Mouse (Mus musculus): ENCODE results near the gene Ikbkg.

The Ikbkg gene

GRCm38 (mm10) chrX:74372888-74373549 is 20.1 kb upstream of the Ikbkg start, which contains the start of the genes Ubl4a and Slc10a3:
TSS of gene Ubl4a (minus strand) at chrX:74373218.
TSS of gene Slc10a3 (minus strand) at chrX:74373349.
- Histone ChIP-seq H3K4me3 (replicated peaks; ENCODE audit: low read length) (peak within 1 kb of the TSS; percentile 75), H3K27me3 (ENCODE audit: insufficient read depth, low read length) (no peaks in the 10 kb centered on the region)
- TF ChIP-seq POU5F1 (IDR thresholded peaks at IDR 0.05; ENCODE audit: borderline replicate concordance, low read length) (no peak), NANOG (IDR thresholded peaks at IDR 0.05; ENCODE audit: borderline replicate concordance, low read length) (no peak)

GRCm38 (mm10) chrX:74384451-74384850 is 8.6 kb upstream of the Ikbkg start:
- Histone ChIP-seq H3K4me3 (replicated peaks; ENCODE audit: low read length) (no peak overlapping the region), H3K27me3 (ENCODE audit: insufficient read depth, low read length) (no peaks in the 10 kb centered on the region), H3K9me3 (ENCODE audit: low read length) (no peaks in the 10 kb centered on the region), H3K36me3 (ENCODE audit: insufficient read depth, low read length) (peaks cover 32% of the 10 kb centered on the region), H3K4me1 (replicated peaks; ENCODE audit: low read depth, low read length) (no peaks in the 10 kb centered on the region)
- no peak for TF ChIP-seq POU5F1 (IDR thresholded peaks at IDR 0.05; ENCODE audit: borderline replicate concordance, low read length)
- TF ChIP-seq NANOG (IDR thresholded peaks at IDR 0.05; ENCODE audit: borderline replicate concordance, low read length), result no peak
- TF ChIP-seq CTCF (conservative IDR thresholded peaks at IDR 0.05; ENCODE audit: low read length), result no peak

More at GRCm38 (mm10) chrX:74372888-74373549, 20.1 kb upstream of the Ikbkg start, which contains the start of the genes Ubl4a and Slc10a3:
- Histone ChIP-seq H3K4me1 (replicated peaks; ENCODE audit: low read depth, low read length) (peaks cover 21% of the 10 kb centered on the region), H3K9me3 (ENCODE audit: low read length) (no peaks in the 10 kb centered on the region), H3K36me3 (ENCODE audit: insufficient read depth, low read length) (peaks cover 11% of the 10 kb centered on the region)

- peaks cover 39% of the 10 kb centered on the region for H3K36me3 ChIP-seq (ENCODE audit: insufficient read depth, low read length)
These were observed 4.9 kb upstream of the Ikbkg start for GRCm38 (mm10) chrX:74388153-74388552.

GRCm38 (mm10) chrX:74400136-74400535 is 7.0 kb downstream of the Ikbkg start:
- Histone ChIP-seq H3K27me3 (ENCODE audit: insufficient read depth, low read length) (no peaks in the 10 kb centered on the region), H3K4me1 (replicated peaks; ENCODE audit: low read depth, low read length) (no peaks in the 10 kb centered on the region), H3K36me3 (ENCODE audit: insufficient read depth, low read length) (no peaks in the 10 kb centered on the region), H3K9me3 (ENCODE audit: low read length) (no peaks in the 10 kb centered on the region), H3K4me3 (replicated peaks; ENCODE audit: low read length) (no peak overlapping the region)
- TF ChIP-seq POU5F1 (IDR thresholded peaks at IDR 0.05; ENCODE audit: borderline replicate concordance, low read length) (no peak), NANOG (IDR thresholded peaks at IDR 0.05; ENCODE audit: borderline replicate concordance, low read length) (no peak), CTCF (conservative IDR thresholded peaks at IDR 0.05; ENCODE audit: low read length) (no peak)

More at GRCm38 (mm10) chrX:74388153-74388552, 4.9 kb upstream of the Ikbkg start:
- H3K27me3 ChIP-seq (ENCODE audit: insufficient read depth, low read length), result no peaks in the 10 kb centered on the region
- no peaks in the 10 kb centered on the region for H3K9me3 ChIP-seq (ENCODE audit: low read length)
- H3K4me3 ChIP-seq (replicated peaks; ENCODE audit: low read length), result no peak overlapping the region
- no peaks in the 10 kb centered on the region; the same call in 1 of the 2 replicates for H3K4me1 ChIP-seq (replicated peaks; ENCODE audit: low read depth, low read length)
- no peak for TF ChIP-seq POU5F1 (IDR thresholded peaks at IDR 0.05; ENCODE audit: borderline replicate concordance, low read length)

GRCm38 (mm10) chrX:74408340-74408739 is 15.2 kb downstream of the Ikbkg start:
- Histone ChIP-seq H3K9me3 (ENCODE audit: low read length) (no peaks in the 10 kb centered on the region), H3K4me3 (replicated peaks; ENCODE audit: low read length) (no peak overlapping the region), H3K4me1 (replicated peaks; ENCODE audit: low read depth, low read length) (no peaks in the 10 kb centered on the region), H3K27me3 (ENCODE audit: insufficient read depth, low read length) (no peaks in the 10 kb centered on the region), H3K36me3 (ENCODE audit: insufficient read depth, low read length) (peaks cover 42% of the 10 kb centered on the region)
- TF ChIP-seq NANOG (IDR thresholded peaks at IDR 0.05; ENCODE audit: borderline replicate concordance, low read length) (no peak), CTCF (conservative IDR thresholded peaks at IDR 0.05; ENCODE audit: low read length) (no peak)

GRCm38 (mm10) chrX:74413377-74413776 is 20.3 kb downstream of the Ikbkg start:
- H3K4me3 ChIP-seq (replicated peaks; ENCODE audit: low read length), result no peak overlapping the region
- no peaks in the 10 kb centered on the region for H3K27me3 ChIP-seq (ENCODE audit: insufficient read depth, low read length)
- no peaks in the 10 kb centered on the region for H3K9me3 ChIP-seq (ENCODE audit: low read length)
- TF ChIP-seq POU5F1 (IDR thresholded peaks at IDR 0.05; ENCODE audit: borderline replicate concordance, low read length) (no peak), CTCF (conservative IDR thresholded peaks at IDR 0.05; ENCODE audit: low read length) (peak; percentile 81), NANOG (IDR thresholded peaks at IDR 0.05; ENCODE audit: borderline replicate concordance, low read length) (no peak)
- H3K36me3 ChIP-seq (ENCODE audit: insufficient read depth, low read length), result peaks cover 59% of the 10 kb centered on the region
- no peaks in the 10 kb centered on the region for H3K4me1 ChIP-seq (replicated peaks; ENCODE audit: low read depth, low read length)

- Histone ChIP-seq H3K4me3 (replicated peaks; ENCODE audit: low read length) (no peak overlapping the region), H3K9me3 (ENCODE audit: low read length) (no peaks in the 10 kb centered on the region), H3K4me1 (replicated peaks; ENCODE audit: low read depth, low read length) (peaks cover 17% of the 10 kb centered on the region), H3K27me3 (ENCODE audit: insufficient read depth, low read length) (no peaks in the 10 kb centered on the region), H3K36me3 (ENCODE audit: insufficient read depth, low read length) (peaks cover 32% of the 10 kb centered on the region)
- TF ChIP-seq CTCF (conservative IDR thresholded peaks at IDR 0.05; ENCODE audit: low read length) (no peak), NANOG (IDR thresholded peaks at IDR 0.05; ENCODE audit: borderline replicate concordance, low read length) (no peak), POU5F1 (IDR thresholded peaks at IDR 0.05; ENCODE audit: borderline replicate concordance, low read length) (no peak)
These were observed 31.4 kb downstream of the Ikbkg start for GRCm38 (mm10) chrX:74424443-74424842.

- TF ChIP-seq POU5F1 (IDR thresholded peaks at IDR 0.05; ENCODE audit: borderline replicate concordance, low read length), result no peak
- TF ChIP-seq CTCF (conservative IDR thresholded peaks at IDR 0.05; ENCODE audit: low read length), result no peak
- TF ChIP-seq NANOG (IDR thresholded peaks at IDR 0.05; ENCODE audit: borderline replicate concordance, low read length), result no peak
- Histone ChIP-seq H3K27me3 (ENCODE audit: insufficient read depth, low read length) (no peaks in the 10 kb centered on the region), H3K36me3 (ENCODE audit: insufficient read depth, low read length) (peaks cover 32% of the 10 kb centered on the region)
These were observed 32.1 kb downstream of the Ikbkg start for GRCm38 (mm10) chrX:74425195-74425594.

GRCm38 (mm10) chrX:74426256-74426655 is 33.2 kb downstream of the Ikbkg start:
- Histone ChIP-seq H3K27me3 (ENCODE audit: insufficient read depth, low read length) (no peaks in the 10 kb centered on the region), H3K4me1 (replicated peaks; ENCODE audit: low read depth, low read length) (peaks cover 24% of the 10 kb centered on the region), H3K9me3 (ENCODE audit: low read length) (no peaks in the 10 kb centered on the region), H3K36me3 (ENCODE audit: insufficient read depth, low read length) (peaks cover 32% of the 10 kb centered on the region), H3K4me3 (replicated peaks; ENCODE audit: low read length) (no peak overlapping the region)
- no peak for TF ChIP-seq POU5F1 (IDR thresholded peaks at IDR 0.05; ENCODE audit: borderline replicate concordance, low read length)
- TF ChIP-seq CTCF (conservative IDR thresholded peaks at IDR 0.05; ENCODE audit: low read length), result no peak
- TF ChIP-seq NANOG (IDR thresholded peaks at IDR 0.05; ENCODE audit: borderline replicate concordance, low read length), result no peak

More at GRCm38 (mm10) chrX:74425195-74425594, 32.1 kb downstream of the Ikbkg start:
- H3K9me3 ChIP-seq (ENCODE audit: low read length), result no peaks in the 10 kb centered on the region
- no peak overlapping the region for H3K4me3 ChIP-seq (replicated peaks; ENCODE audit: low read length)
- H3K4me1 ChIP-seq (replicated peaks; ENCODE audit: low read depth, low read length), result peaks cover 18% of the 10 kb centered on the region

Data from E14TG2a.4 (cell line).